Mouse (Mus musculus) megakaryocyte, embryonic 14.5 days (primary cell): Measurements from ENCODE around the gene Rps11.

Source experiments
- FLI1 ChIP-seq: IDR thresholded peaks from 2 replicates; pipeline ENCODE4 v1.6.1; 2012; ENCODE audit warnings: low read length, inconsistent platforms, mixed read lengths
- GATA1 ChIP-seq: IDR thresholded peaks from 3 replicates; pipeline ENCODE4 v1.6.1; 2012; ENCODE audit warnings: mixed read lengths, low read length, inconsistent platforms, borderline replicate concordance

GRCm38 (mm10) chr7:45137171-45138006 lies 13.2 kb upstream of the Rps11 start:
- TF ChIP-seq GATA1 (peak; percentile 98), FLI1 (0 out of 2 replicates have a peak, but pooled peaks have one; percentile 33)
